Mouse (Mus musculus) kidney, postnatal 25 days (tissue): ENCODE measurements at regions not wholly inside any gene's neighbourhood (a gene's known extent, or its start where the extent isn't known, plus 50 kb on each side); places are given as distances from the start of the nearest gene placed in this dataset.

ENCODE experiments used
- DNase-seq, 2 experiments: peaks; one replicate each; pipeline ENCODE4 v3.0.0; 2021; ENCODE audit warnings: mixed read lengths in 2 of 2

- peak; percentile 46 to 64 for DNase-seq
Observed at GRCm38 (mm10) chr2:11362205-11362994, 190.5 kb downstream of the Prkcq start.

GRCm38 (mm10) chr2:11359280-11359679 is 187.4 kb downstream of the Prkcq start:
- no peak for DNase-seq

GRCm38 (mm10) chr2:11356714-11357113 is 184.8 kb downstream of the Prkcq start:
- no peak for DNase-seq

GRCm38 (mm10) chr2:11355594-11355993 is 183.7 kb downstream of the Prkcq start:
- DNase-seq, result no peak
